In the genomic region with DNA sequence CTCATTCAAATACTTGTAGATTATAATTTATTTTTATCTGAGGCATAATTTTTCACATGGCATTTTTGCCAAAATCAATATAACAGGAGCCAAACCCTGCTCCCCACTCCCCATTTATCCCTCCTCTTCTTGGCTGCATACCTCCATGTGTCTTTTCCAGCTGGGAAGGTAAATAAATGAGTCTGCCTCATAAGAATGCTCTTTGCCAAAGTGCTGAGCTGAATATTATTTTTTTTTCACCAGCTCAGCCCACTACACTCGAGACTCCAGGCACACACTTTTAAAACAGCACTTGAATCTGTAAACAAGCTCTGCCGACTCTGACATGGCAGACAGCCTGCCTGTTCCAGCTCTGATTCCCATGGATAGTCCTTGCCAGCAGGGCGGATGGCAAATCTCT, we compare ENCODE assay signal across 10 mouse cellular contexts.
"Had no signal": no experiment of that assay in that cellular context is flagged by ENCODE, and none has a peak within 500 bp of the region (broad histone marks: within the 10 kb centered on the region; RNA-seq: fewer than 3 reads in every experiment).

No protein-coding gene starts in this region.

- H3K9me3 ChIP-seq: limb, embryonic 15.5 days; liver, embryonic 12.5 days; midbrain, embryonic 12.5 days had no signal

- H3K36me3 ChIP-seq: limb, embryonic 15.5 days; liver, embryonic 12.5 days; midbrain, embryonic 12.5 days had no signal

- H3K27me3 ChIP-seq: limb, embryonic 15.5 days; liver, embryonic 12.5 days had no signal

- ATAC-seq: inflammation-experienced regulatory T-cells, adult 6 months; intestine, postnatal 0 days; liver, embryonic 12.5 days; midbrain, embryonic 16.5 days had no signal

- DNase-seq: kidney, adult 8-10 months; kidney, postnatal 25 days; thymus, postnatal 4 days had no signal

- H3K4me2 ChIP-seq: limb, embryonic 15.5 days; liver, embryonic 12.5 days; midbrain, embryonic 12.5 days had no signal

- H3K4me1 ChIP-seq: liver, embryonic 12.5 days had no signal

- H3K9ac ChIP-seq: limb, embryonic 15.5 days; liver, embryonic 12.5 days; midbrain, embryonic 12.5 days had no signal

- H3K27ac ChIP-seq: limb, embryonic 15.5 days; liver, embryonic 12.5 days; midbrain, embryonic 12.5 days; stomach, postnatal 0 days had no signal

- H3K4me3 ChIP-seq: limb, embryonic 15.5 days; liver, embryonic 12.5 days; midbrain, embryonic 12.5 days had no signal
